Mouse (Mus musculus) liver, embryonic 14.5 days (tissue): Measurements from ENCODE around the gene Usmg5. TPM values are rescaled to one million over a fixed set of nuclear protein-coding genes. Genes with fewer than 3 reads are reported as not detected.
A peak's percentile ranks its signal among the peaks of the same experiment; 100 is the strongest.

Experiments
- ATAC-seq: fragments of 200-750 bp; cut with Nextera tagmentation; 2 replicates; pipeline ENCODE4 v1.8.0; 2017; ENCODE audit warnings: moderate number of reproducible peaks, mild to moderate bottlenecking, moderate library complexity; ENCODE audit not compliant: insufficient read depth
- DNase-seq, 3 experiments: peaks; one replicate each; pipeline ENCODE4 v3.0.0-alpha.2; 2012 to 2013; ENCODE audit warnings: low read depth in 3 of 3, low spot score in 3 of 3
- H3K27ac ChIP-seq: fragments of 300-500 bp; sonication (generic); 2 replicates; pipeline ENCODE4 v1.5.1; 2014; ENCODE audit warnings: moderate library complexity, mild to moderate bottlenecking, control low read depth, inconsistent platforms
- H3K27me3 ChIP-seq: fragments of 300-500 bp; sonication (generic); 2 replicates; pipeline ENCODE4 v1.6.1; 2014; ENCODE audit warnings: mild to moderate bottlenecking, low read length, moderate library complexity; ENCODE audit not compliant: control insufficient read depth, insufficient read depth
- H3K36me3 ChIP-seq: fragments of 300-500 bp; sonication (generic); replicated peaks from 2 replicates; pipeline ENCODE4 v1.6.1; 2014; ENCODE audit warnings: low read depth; ENCODE audit not compliant: control insufficient read depth, insufficient read depth
- H3K4me1 ChIP-seq, 2 experiments: fragments of 200-500 bp in 1 of 2; fragments of 300-500 bp in 1 of 2; sonication (generic) in 1 of 2; replicated peaks; 2 replicates each; pipeline ENCODE4 v1.6.1; 2012 to 2014; ENCODE audit warnings: antibody characterized with exemption in 1 of 2, inconsistent platforms in 1 of 2, low read length in 1 of 2; ENCODE audit not compliant: control insufficient read depth in 2 of 2, insufficient read depth in 2 of 2
- H3K4me2 ChIP-seq: fragments of 300-500 bp; sonication (generic); 2 replicates; pipeline ENCODE4 v1.6.1; 2014; ENCODE audit warnings: low read depth, mild to moderate bottlenecking, control low read depth, moderate library complexity
- H3K4me3 ChIP-seq, 2 experiments: fragments of 200-500 bp in 1 of 2; fragments of 300-500 bp in 1 of 2; sonication (generic) in 1 of 2; 2 replicates each; pipeline ENCODE4 v1.5.1; 2012 to 2014; ENCODE audit warnings: low read depth in 2 of 2, low read length in 2 of 2, mild to moderate bottlenecking in 2 of 2, control low read depth in 1 of 2, inconsistent platforms in 1 of 2, moderate library complexity in 1 of 2; ENCODE audit not compliant: insufficient read depth in 1 of 2
- H3K9ac ChIP-seq: fragments of 300-500 bp; sonication (generic); replicated peaks from 2 replicates; pipeline ENCODE4 v1.6.1; 2014; ENCODE audit warnings: mild to moderate bottlenecking, control low read depth, moderate library complexity
- H3K9me3 ChIP-seq: fragments of 300-500 bp; sonication (generic); 2 replicates; pipeline ENCODE4 v1.6.1; 2016; ENCODE audit warnings: low read length, mixed read lengths; ENCODE audit not compliant: control insufficient read depth
- CTCF ChIP-seq: IDR thresholded peaks from 2 replicates; pipeline ENCODE4 v1.5.1; 2016; ENCODE audit warnings: antibody characterized with exemption, low read depth, control low read depth
- EP300 ChIP-seq: IDR thresholded peaks from 2 replicates; pipeline ENCODE4 v1.6.1; 2016; ENCODE audit warnings: antibody characterized with exemption, low read depth
- WGBS: fragments of 180-500 bp; shearing (Covaris S2); extraction: QIAGEN DNeasy Blood & Tissue Kit; methylation state at CpG from one replicate; pipeline ENCODE4 v1.1.7; 2014; ENCODE audit not compliant: insufficient replicate concordance; 5-methylcytosine and 5-hydroxymethylcytosine counted together
- polyA plus RNA-seq, 2 experiments: library from polyadenylated mRNA; depleted of rRNA in 1 of 2; stranded (reverse) in 1 of 2; unstranded in 1 of 2; fragments of >200 nt; fragmentation: Nextera tagmentation in 1 of 2; extraction: Ambion mirVana in 1 of 2; gene quantifications; 2 replicates each; pipeline versions ENCODE4 v1.2.1 to v1.2.3; 2012 to 2014

Gene Usmg5
- polyA plus RNA-seq, 2 experiments, result 351 to 969 TPM

DNA sequence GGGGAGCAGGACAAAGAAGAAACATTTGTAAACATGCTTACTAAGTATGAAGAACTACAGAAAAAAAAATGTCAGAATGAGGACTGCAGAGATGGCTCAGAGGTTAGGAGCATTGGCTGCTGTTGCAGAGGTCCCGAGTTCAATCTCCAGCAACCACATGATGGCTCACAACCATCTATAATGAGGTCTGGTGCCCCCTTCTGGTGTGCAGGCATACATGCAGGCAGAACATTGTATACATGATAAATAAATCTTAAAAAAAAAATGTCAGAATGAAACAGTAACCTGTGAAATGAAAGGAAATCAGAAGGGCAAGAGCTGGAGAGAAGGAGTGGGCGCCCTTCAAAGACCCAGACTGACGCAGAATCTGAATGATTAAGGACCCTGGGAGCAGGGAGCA, 24.6 kb downstream of the Usmg5 start:
- Histone ChIP-seq H3K27ac (no peak overlapping the region), H3K4me3 (no peak overlapping the region), H3K9me3 (no peaks in the 10 kb centered on the region), H3K27me3 (no peaks in the 10 kb centered on the region), H3K4me1 (peaks cover 6 to 10% of the 10 kb centered on the region in 2 experiments; a peak in 3 of 4 replicates), H3K9ac (no peak overlapping the region), H3K36me3 (no peaks in the 10 kb centered on the region; the same call in 1 of the 2 replicates), H3K4me2 (no peak overlapping the region)
- ATAC-seq (no peak), DNase-seq (no peak)
- TF ChIP-seq CTCF, result peak; percentile 48
- no peak for TF ChIP-seq EP300
- WGBS, result 73% methylated on average over 3 of the region's 3 CpGs

GRCm38 (mm10) chr19:47057684-47058083, 32.8 kb downstream of the Usmg5 start:
- ATAC-seq (no peak), DNase-seq (no peak)
- no peak overlapping the region for H3K27ac ChIP-seq
- no peak overlapping the region for H3K9ac ChIP-seq
- H3K4me3 ChIP-seq, result no peak overlapping the region
- WGBS, result 45% methylated on average over 1 of the region's 1 CpGs
- no peaks in the 10 kb centered on the region for H3K27me3 ChIP-seq
- peaks cover 0 to 1% of the 10 kb centered on the region in 2 experiments; a peak in 1 of 4 replicates for H3K4me1 ChIP-seq
- no peak overlapping the region for H3K4me2 ChIP-seq
- no peaks in the 10 kb centered on the region for H3K36me3 ChIP-seq
- no peaks in the 10 kb centered on the region for H3K9me3 ChIP-seq
- TF ChIP-seq EP300 (no peak), CTCF (no peak)

GRCm38 (mm10) chr19:47053471-47053870, 37.0 kb downstream of the Usmg5 start:
- no peak for DNase-seq
- Histone ChIP-seq H3K27ac (no peak overlapping the region), H3K4me1 (peaks cover 15% of the 10 kb centered on the region in 2 experiments), H3K4me3 (no peak overlapping the region), H3K36me3 (no peaks in the 10 kb centered on the region; the same call in 1 of the 2 replicates), H3K9me3 (no peaks in the 10 kb centered on the region), H3K4me2 (no peak overlapping the region), H3K27me3 (no peaks in the 10 kb centered on the region), H3K9ac (no peak overlapping the region)
- TF ChIP-seq CTCF (no peak), EP300 (no peak)
- no peak for ATAC-seq
- 67% methylated on average over 4 of the region's 4 CpGs for WGBS

DNA sequence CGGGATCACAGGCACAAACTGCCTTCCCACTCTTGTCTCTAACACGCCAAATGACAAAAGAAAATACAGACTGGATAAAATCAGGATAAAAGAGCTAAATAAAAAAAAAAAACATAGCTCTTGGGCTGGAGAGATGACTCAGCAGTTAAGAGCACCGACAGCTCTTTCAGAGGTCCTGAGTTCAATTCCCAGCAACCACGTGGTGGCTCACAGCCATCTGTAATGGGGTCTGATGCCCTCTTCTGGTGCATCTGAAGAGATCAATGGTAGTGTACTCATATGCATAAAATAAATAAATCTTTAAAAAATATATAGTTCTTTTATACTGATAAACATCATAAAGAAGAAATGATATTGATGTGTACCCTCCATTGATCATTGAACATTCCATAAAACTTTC, 37.5 kb downstream of the Usmg5 start:
- H3K36me3 ChIP-seq, result no peaks in the 10 kb centered on the region; the same call in 1 of the 2 replicates
- WGBS, result 53% methylated on average over 4 of the region's 4 CpGs
- no peak overlapping the region for H3K4me2 ChIP-seq
- H3K9ac ChIP-seq, result no peak overlapping the region
- TF ChIP-seq EP300 (no peak), CTCF (no peak)
- no peaks in the 10 kb centered on the region for H3K9me3 ChIP-seq
- no peak overlapping the region for H3K27ac ChIP-seq
- DNase-seq (no peak), ATAC-seq (no peak)
- no peaks in the 10 kb centered on the region for H3K27me3 ChIP-seq
- peaks cover 15% of the 10 kb centered on the region in 2 experiments for H3K4me1 ChIP-seq
- H3K4me3 ChIP-seq, result no peak overlapping the region

GRCm38 (mm10) chr19:47050271-47051032, 40.0 kb downstream of the Usmg5 start, which contains the start of gene Pcgf6:
Pcgf6 (minus strand) TSS chr19:47050906.
- H3K4me3 ChIP-seq, result peak within 1 kb of the TSS; percentile 89 to 95
- H3K36me3 ChIP-seq, result peaks cover 5% of the 10 kb centered on the region
- TF ChIP-seq EP300 (no peak), CTCF (0 out of 2 replicates have a peak, but pooled peaks have one; percentile 4)
- H3K9ac ChIP-seq, result peak within 1 kb of the TSS; percentile 84
- H3K27me3 ChIP-seq, result no peaks in the 10 kb centered on the region
- DNase-seq, result peak; percentile 50 to 65 (median 56)
- H3K4me2 ChIP-seq, result peak within 1 kb of the TSS; percentile 99
- H3K27ac ChIP-seq, result peak within 1 kb of the TSS; percentile 73
- WGBS, result under 1% methylated on average over 69 of the region's 75 CpGs
- ATAC-seq, result peak; percentile 81
- H3K4me1 ChIP-seq, result peaks cover 15% of the 10 kb centered on the region in 2 experiments
- H3K9me3 ChIP-seq, result no peaks in the 10 kb centered on the region
